Mouse (Mus musculus): ENCODE measurements at regions not wholly inside any gene's neighbourhood (a gene's known extent, or its start where the extent isn't known, plus 50 kb on each side); places are given as distances from the start of the nearest gene placed in this dataset.

DNA sequence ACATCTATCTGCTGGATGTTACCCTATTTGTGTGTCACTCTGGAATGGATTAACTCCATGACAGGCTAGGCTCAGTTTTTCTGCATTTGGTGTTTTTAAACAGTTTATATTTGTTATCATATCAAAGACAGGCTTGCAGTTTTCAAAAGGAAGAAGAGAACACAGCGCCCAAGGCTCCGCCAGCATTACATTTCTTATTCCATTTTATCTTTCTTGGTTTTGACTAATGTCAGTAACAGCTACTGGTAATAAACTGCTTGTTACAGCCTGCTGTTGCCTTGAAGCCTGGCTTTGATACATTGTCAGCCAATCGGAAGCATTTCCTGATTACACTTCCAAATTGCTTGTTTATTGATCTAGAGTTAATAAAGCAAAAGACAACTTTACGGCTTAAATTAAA, 219.4 kb upstream of the Mdfic start:
- in situ Hi-C loops (cut with MboI, MseI): no loop called here

- in situ Hi-C loops (cut with MboI, MseI): no loop called here
Observed at GRCm38 (mm10) chr6:15509314-15509713, 211.1 kb upstream of the Mdfic start.

GRCm38 (mm10) chr6:15537279-15537678, 183.2 kb upstream of the Mdfic start:
- in situ Hi-C loops (cut with MboI, MseI): no loop called here

- in situ Hi-C loops (cut with MboI, MseI): no loop called here
Observed at GRCm38 (mm10) chr6:15541969-15542368, 178.5 kb upstream of the Mdfic start.

GRCm38 (mm10) chr6:15543516-15544080, 176.9 kb upstream of the Mdfic start:
- in situ Hi-C loops (cut with MboI, MseI): no loop called here

DNA sequence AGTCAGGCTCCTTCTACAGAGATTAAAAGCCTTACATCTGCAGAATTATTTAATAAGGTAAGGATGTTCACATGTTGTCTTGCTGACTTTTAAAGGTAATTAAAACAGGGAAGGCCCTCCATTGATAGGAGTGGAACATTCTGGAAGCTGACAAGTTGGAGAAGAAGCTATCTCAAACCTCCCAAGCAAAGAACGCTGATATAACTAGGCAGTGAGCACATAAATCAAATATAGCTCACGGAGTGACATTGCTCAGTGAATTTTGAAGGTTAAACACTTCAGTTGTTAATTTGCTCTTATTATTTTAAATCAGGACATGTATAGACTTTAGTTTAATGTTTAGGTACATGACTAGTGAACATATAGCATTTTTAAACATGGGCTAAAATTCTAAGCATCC, 171.6 kb upstream of the Mdfic start:
- in situ Hi-C loops (cut with MboI, MseI): no loop called here

- in situ Hi-C loops (cut with MboI, MseI): no loop called here
Observed at GRCm38 (mm10) chr6:15592780-15593179, 127.7 kb upstream of the Mdfic start.

DNA sequence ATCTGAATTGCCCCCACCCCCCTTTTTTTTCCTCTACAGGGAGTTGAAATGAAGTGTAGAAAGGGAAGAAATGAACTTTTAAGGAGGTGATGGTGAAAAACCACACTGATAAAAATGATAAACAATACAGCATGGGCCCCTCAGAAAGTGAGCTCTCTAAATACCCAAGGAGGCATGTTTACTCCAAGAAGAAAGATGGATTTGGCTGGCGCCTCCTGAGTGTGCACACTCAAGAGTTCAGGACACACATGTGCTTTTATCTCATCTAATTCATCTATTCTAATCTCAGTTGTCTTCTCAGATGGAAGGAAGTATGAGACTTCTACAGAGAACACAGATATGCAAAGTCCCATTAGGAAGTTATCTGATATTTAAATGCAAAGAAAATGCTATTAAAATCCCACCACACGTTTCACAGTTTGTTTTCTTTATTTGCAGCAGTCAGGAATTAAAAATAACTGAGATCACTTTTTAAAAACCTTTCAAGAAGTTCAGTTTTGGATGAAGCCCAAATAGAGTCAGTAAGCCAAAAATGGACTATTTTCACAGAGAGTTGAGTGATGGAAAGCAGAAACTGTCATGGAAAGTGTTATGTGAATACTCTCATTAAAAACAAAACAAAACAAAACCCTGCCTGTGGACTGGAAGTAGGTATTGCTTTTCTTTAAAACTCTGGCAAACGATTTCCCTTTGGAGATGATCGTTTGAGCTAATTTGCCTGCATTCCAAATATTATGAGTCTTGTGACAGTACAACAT, 123.1 kb upstream of the Mdfic start:
- in situ Hi-C loops (cut with MboI, MseI): no loop called here

DNA sequence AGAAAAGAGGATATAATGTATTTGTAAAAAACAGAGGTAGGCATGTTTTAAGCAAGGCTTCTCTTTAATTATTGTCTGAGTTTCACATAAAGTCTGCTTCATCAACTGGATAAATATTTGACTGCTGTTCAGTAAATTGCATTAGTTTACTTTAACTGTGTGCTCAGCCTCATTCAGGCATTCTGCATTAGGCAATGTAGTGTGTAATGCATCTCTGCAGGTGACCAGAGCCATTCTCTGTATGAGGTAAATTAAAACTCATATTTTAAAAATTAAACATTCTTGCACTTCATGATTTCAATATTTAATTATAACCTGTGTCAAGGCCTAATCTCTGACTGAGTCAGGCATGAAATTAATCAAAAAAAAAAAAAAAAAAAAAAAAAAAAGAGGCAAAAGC, 110.3 kb upstream of the Mdfic start:
- in situ Hi-C loops (cut with MboI, MseI): no loop called here

DNA sequence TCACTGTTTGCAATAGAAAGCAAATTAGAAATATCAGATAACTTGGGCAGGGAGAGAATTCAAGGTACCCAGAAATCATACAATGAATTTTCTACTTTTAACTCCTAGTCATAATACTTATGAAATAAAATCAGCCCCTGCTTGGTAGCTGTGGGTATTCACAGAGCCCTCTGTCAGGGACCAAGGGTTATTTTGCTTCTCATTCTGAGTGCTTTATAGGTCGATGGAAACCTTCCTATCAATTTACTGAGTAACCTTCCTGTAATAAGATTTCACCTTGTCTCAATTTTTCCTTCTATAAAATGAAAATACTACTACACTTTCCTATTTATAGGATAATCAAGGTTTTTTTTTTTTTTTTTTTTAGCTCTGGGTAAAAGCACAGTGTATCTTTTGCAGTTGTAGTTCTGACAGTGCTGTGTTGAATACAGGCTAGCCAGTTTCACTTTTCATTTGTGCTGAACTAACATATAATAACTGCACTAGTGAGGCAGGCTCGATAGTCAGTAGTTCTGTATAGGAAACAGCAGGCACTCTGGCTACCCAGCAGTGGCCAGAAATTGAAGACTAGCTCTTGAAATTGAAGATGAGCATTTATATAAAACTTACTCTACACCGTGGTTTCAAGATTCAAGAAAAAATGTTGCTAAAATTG, 94.4 kb upstream of the Mdfic start:
- in situ Hi-C loops (cut with MboI, MseI): loop anchor here (5.0 kb wide), 1 partner anchor 81 kb away; no protein-coding TSS in a partner anchor

DNA sequence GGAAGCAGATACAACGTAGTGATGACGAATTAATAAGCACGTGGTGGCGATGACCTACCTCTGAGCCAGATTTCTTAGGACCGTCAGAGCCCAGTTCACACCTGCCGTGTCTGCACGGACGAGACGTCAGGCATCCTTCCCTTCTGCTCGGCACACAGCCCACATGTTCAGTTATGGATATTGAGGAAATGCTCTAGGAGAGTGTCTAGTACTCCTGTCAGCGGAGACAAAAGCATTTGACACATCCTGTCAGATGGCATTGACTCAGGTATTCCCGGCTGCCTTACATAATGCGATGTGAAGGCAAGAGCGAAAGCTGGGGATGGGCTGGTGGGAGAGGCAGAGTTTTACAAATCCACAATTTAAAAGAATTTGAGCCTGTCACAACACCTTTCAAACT, 81.9 kb upstream of the Mdfic start:
- in situ Hi-C loops (cut with MboI, MseI): no loop called here

DNA sequence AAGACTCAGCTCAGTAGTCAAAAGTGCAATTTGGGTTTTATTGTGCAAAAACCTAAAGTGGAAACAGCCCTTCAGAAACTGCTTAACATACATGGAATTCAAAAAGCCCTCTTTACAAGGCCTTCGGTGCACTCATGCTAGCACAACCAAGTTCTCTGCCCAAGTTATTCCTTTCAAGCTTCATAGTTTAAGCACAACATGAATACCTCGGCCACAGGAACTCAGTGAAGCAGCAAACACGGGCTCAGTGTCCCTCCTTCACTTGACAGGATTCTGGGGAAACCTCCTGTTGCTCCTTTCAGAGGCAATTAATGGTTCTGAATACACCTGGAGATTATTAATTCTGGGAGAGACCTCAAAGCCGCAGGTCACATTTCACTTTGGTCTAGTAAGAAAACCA, 81.1 kb upstream of the Mdfic start:
- in situ Hi-C loops (cut with MboI, MseI): no loop called here

DNA sequence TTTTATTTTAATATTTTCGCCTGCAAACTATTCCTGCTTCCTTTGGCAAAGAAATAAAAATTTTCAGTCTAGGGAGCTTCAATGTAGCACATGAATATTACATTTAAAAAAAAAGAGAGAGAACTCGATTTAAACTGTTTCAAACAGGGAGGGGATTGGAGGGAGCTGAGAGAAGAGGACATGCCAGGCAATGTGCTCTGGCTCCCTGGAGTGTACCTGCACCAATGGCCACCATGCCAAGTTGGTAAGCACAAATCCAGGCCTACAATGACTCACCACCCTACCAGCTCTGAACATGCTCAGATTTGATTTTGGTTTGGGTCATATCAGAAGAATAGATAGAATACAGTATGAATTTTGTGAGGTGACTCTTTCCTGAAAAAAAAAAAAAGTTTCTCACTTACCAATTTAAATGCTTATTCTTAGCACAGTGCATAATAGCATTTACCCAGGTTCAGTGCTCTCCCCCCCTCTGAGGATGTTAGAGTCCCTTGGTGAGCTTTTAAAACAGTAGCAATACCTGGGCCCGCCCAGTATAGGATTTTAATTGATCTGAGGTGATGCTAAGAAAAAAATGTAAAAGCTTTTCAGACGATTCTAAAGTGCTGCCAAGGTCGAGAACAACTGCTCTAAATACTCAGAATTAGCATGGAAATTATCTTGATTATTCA, 80.5 kb upstream of the Mdfic start:
- in situ Hi-C loops (cut with MboI, MseI): no loop called here

DNA sequence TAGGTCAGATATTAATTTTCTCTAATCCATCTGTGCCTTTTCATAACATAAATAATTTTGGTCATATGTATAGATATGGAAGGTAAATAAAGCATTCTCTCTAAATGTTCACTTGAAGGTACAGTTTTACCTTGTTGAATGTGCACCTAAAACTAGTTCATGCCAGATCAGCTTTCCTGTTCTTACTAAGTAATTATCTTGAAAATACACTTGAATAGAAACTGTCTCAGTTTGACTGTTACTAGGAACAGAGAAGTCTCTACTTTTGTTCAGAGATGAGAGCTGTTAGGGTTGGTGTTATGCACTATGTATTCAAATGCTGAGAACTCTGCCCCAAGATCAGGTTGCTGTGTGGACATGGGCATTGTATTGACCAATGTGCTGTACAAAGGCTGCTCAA, 76.2 kb upstream of the Mdfic start:
- in situ Hi-C loops (cut with MboI, MseI): no loop called here

- in situ Hi-C loops (cut with MboI, MseI): no loop called here
Observed at GRCm38 (mm10) chr6:15647499-15647898, 73.0 kb upstream of the Mdfic start.
